Mouse (Mus musculus) spleen, postnatal 36 days (tissue): ENCODE results near the gene Ccdc27.

Experiments
- DNase-seq, 2 experiments: peaks; one replicate each; pipeline ENCODE4 v3.0.0; 2022; ENCODE audit warnings: low spot score in 2 of 2, mixed read lengths in 1 of 2

Ccdc27 gene

GRCm38 (mm10) chr4:154042577-154042976, at the start of gene Ccdc27:
Ccdc27 (minus strand) TSS chr4:154042677.
- no peak for DNase-seq

- DNase-seq: no peak
These were observed 48.9 kb upstream of the Ccdc27 start for GRCm38 (mm10) chr4:154091356-154091755.

GRCm38 (mm10) chr4:154089205-154089604, 46.7 kb upstream of the Ccdc27 start:
- DNase-seq: no peak

- no peak for DNase-seq
These were observed 44.0 kb upstream of the Ccdc27 start for GRCm38 (mm10) chr4:154086436-154086835.

- no peak for DNase-seq
These were observed 43.4 kb upstream of the Ccdc27 start for GRCm38 (mm10) chr4:154085856-154086255.

GRCm38 (mm10) chr4:154081974-154082373, 39.5 kb upstream of the Ccdc27 start:
- DNase-seq: no peak

GRCm38 (mm10) chr4:154081021-154081420, 38.5 kb upstream of the Ccdc27 start:
- DNase-seq: no peak

GRCm38 (mm10) chr4:154080211-154080610, 37.7 kb upstream of the Ccdc27 start:
- DNase-seq: no peak

- no peak for DNase-seq
These were observed 29.5 kb upstream of the Ccdc27 start for GRCm38 (mm10) chr4:154071941-154072340.

- no peak for DNase-seq
These were observed 29.0 kb upstream of the Ccdc27 start for GRCm38 (mm10) chr4:154071521-154071920.

- no peak for DNase-seq
These were observed 28.4 kb upstream of the Ccdc27 start for GRCm38 (mm10) chr4:154070896-154071295.

GRCm38 (mm10) chr4:154064827-154065773, 22.6 kb upstream of the Ccdc27 start:
- DNase-seq: no peak

GRCm38 (mm10) chr4:154057696-154058095, 15.2 kb upstream of the Ccdc27 start:
- no peak for DNase-seq

- DNase-seq: no peak
These were observed 14.2 kb upstream of the Ccdc27 start for GRCm38 (mm10) chr4:154056661-154057060.

GRCm38 (mm10) chr4:154056046-154056445, 13.6 kb upstream of the Ccdc27 start:
- no peak for DNase-seq

GRCm38 (mm10) chr4:154055482-154055881, 13.0 kb upstream of the Ccdc27 start:
- DNase-seq: no peak

GRCm38 (mm10) chr4:154053065-154053464, 10.6 kb upstream of the Ccdc27 start:
- DNase-seq: no peak

- no peak for DNase-seq
These were observed 8.9 kb upstream of the Ccdc27 start for GRCm38 (mm10) chr4:154051401-154051800.

- DNase-seq: no peak
These were observed 3.4 kb upstream of the Ccdc27 start for GRCm38 (mm10) chr4:154045837-154046236.

- no peak for DNase-seq
These were observed 5.4 kb downstream of the Ccdc27 start for GRCm38 (mm10) chr4:154037123-154037522.

GRCm38 (mm10) chr4:154028646-154029045, 13.8 kb downstream of the Ccdc27 start:
- no peak for DNase-seq

- DNase-seq: no peak
These were observed 14.4 kb downstream of the Ccdc27 start for GRCm38 (mm10) chr4:154028066-154028465.

- no peak for DNase-seq
These were observed 16.1 kb downstream of the Ccdc27 start for GRCm38 (mm10) chr4:154026441-154026761.
